Mouse (Mus musculus): ENCODE data around the gene Gm43720.
"Not testable (repeated sequence)": the region's sequence is repeated elsewhere in the genome, so short reads cannot be mapped to it uniquely, and the experiment has no call there.

Gene Gm43720

GRCm38 (mm10) chr5:138223287-138223686 lies 56.5 kb downstream of the Gm43720 start:
- ATAC-seq (ENCODE audit: insufficient number of reproducible peaks, low FRiP score, low TSS enrichment): no peak

GRCm38 (mm10) chr5:138222111-138222510 lies 57.6 kb downstream of the Gm43720 start:
- no peak for ATAC-seq (ENCODE audit: insufficient number of reproducible peaks, low FRiP score, low TSS enrichment)

- ATAC-seq (ENCODE audit: insufficient number of reproducible peaks, low FRiP score, low TSS enrichment): no peak
These were observed 59.9 kb downstream of the Gm43720 start for GRCm38 (mm10) chr5:138219864-138220263.

- ATAC-seq (ENCODE audit: insufficient number of reproducible peaks, low FRiP score, low TSS enrichment): not testable (repeated sequence)
These were observed 63.1 kb downstream of the Gm43720 start for GRCm38 (mm10) chr5:138216632-138217031.

Measured in cerebellum, adult (tissue).